Mouse (Mus musculus): ENCODE data around the gene Syp. TPM values are rescaled to one million over a fixed set of nuclear protein-coding genes. Genes with fewer than 3 reads are reported as not detected.

Gene Syp
- total RNA-seq (2021): 1 to 10 TPM in 1 of 2 experiments, under 1 TPM in 1; 0.86 to 1.4 TPM
- long read RNA-seq, experiment 1, partial matches to known transcripts: 0 of 3 reads
- long read RNA-seq, experiment 1, other reads (novel, unspliced or antisense): 1 of 3 reads
- long read RNA-seq, experiment 2, partial matches to known transcripts: 1 of 2 reads
- long read RNA-seq, experiment 2, other reads (novel, unspliced or antisense): 0 of 2 reads

DNA sequence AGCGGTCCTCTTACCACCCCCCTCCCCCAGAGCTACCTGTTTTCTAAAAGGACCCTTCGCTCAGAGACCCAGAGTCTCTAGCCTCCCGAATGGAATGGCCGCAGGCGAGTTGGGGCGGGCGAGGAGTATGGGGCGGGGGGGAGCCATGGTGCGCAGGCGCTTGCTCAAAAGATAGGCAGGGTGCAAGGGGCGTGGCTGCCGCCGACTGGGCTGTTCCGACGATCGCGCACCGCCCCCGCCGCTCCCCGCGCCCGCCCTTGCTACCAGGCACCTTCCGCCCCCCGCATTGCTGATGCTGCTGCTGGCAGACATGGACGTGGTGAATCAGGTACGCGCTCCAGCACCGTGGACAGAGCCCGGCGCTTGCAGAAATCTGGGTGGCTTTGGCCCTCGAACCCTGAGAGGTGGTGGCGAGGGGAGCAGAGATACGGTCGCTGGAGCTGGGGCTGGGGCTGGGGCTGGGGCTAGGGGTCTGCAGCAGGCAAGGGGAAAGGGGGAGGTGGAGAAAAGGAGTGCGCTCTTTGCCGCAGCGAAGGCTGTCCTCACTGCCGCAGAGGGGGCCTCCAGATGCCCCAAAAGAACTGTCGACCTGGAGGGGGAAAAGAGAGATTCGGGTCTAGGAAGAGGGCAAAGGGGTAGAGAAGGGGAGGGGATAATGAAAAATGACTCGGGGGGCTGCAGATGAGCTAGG is at the start of gene Syp:
Gene Syp (plus strand): TSS at position 71 of the 691 bp plus-strand sequence.
- intact Hi-C loops (cut with DNase I; ENCODE audit: low total_unique reads): no loop called here
- DNase-seq: peak; percentile 56

GRCm38 (mm10) chrX:7595371-7595770 is 42.9 kb upstream of the Syp start:
- DNase-seq: no peak
- intact Hi-C loops (cut with DNase I; ENCODE audit: low total_unique reads): no loop called here

GRCm38 (mm10) chrX:7604004-7604403 is 34.3 kb upstream of the Syp start:
- intact Hi-C loops (cut with DNase I; ENCODE audit: low total_unique reads): no loop called here
- DNase-seq: no peak

DNA sequence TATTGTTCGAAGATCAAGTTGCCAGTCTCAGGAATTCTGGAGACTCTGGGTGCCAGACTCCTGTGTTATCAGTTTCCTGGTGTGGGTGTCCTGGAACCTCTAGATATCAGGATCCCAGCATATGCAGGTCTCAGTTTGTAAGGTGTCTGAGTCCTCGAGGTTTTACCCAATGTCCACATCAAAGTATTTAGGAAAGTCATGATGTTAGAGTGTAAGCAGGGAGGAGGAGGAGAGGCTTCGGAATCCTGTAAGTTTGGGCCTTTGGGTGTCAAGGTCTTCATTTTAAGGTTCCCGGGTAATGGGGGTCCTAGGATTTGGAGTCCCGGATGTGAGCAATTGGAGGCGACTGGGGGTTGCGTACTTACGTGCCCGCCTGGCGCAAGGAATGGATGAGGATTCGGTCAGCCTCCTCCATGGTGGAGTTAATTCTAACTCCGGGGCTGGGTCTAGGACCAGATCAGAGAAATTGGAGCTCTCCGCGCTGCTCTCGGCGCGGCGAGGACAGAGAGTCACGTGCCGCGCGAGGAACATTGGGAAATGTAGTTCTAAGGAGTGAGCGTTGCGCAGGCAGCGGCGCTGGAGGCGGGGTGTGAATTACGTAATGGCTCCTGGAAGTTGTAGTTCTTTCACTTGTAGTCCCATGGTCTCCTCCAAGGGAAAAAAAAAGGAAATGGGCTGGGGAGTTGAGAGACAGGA is 33.2 kb upstream of the Syp start, which contains the start of gene Ccdc22:
Gene Ccdc22 (minus strand): TSS at position 639 of the 696 bp plus-strand sequence.
- intact Hi-C loops (cut with DNase I; ENCODE audit: low total_unique reads): no loop called here
- DNase-seq: peak; percentile 82

GRCm38 (mm10) chrX:7605575-7605941 is 32.7 kb upstream of the Syp start:
- DNase-seq: no peak
- intact Hi-C loops (cut with DNase I; ENCODE audit: low total_unique reads): no loop called here

GRCm38 (mm10) chrX:7606783-7607182 is 31.5 kb upstream of the Syp start, which contains the start of gene Cacna1f:
Gene Cacna1f, plus strand, starts transcription at chrX:7607083.
- intact Hi-C loops (cut with DNase I; ENCODE audit: low total_unique reads): no loop called here
- DNase-seq: no peak

- intact Hi-C loops (cut with DNase I; ENCODE audit: low total_unique reads): no loop called here
- DNase-seq: no peak
Observed at GRCm38 (mm10) chrX:7610035-7610434, 28.2 kb upstream of the Syp start.

GRCm38 (mm10) chrX:7610536-7611258 is 27.6 kb upstream of the Syp start:
- no peak for DNase-seq
- intact Hi-C loops (cut with DNase I; ENCODE audit: low total_unique reads): no loop called here

- intact Hi-C loops (cut with DNase I; ENCODE audit: low total_unique reads): no loop called here
- no peak for DNase-seq
Observed at GRCm38 (mm10) chrX:7617889-7618551, 20.3 kb upstream of the Syp start.

GRCm38 (mm10) chrX:7632560-7632959 is 5.7 kb upstream of the Syp start:
- intact Hi-C loops (cut with DNase I; ENCODE audit: low total_unique reads): no loop called here

DNA sequence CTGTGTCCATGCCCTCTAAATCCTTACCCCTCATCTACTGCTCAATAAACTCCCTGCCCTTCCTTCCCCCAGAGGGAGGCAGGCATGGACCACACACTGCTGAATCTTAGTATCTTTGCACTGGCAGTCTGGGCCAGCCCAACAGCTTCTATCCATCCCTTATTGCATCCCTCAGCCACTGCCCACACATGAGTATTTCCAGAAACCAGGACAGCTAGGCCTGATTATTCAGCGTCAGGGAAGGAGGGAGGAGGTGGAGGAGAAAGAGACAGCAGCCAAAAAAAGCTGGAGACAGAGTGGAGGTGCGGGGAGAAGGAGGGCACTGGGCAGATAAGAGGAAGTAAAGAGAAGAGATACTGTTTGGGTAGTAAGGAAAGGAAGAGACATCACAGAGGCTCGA is 3.2 kb upstream of the Syp start:
- intact Hi-C loops (cut with DNase I; ENCODE audit: low total_unique reads): no loop called here
- no peak for DNase-seq

More at GRCm38 (mm10) chrX:7632560-7632959, 5.7 kb upstream of the Syp start:
- no peak for DNase-seq

GRCm38 (mm10) chrX:7639536-7640325 is 1.5 kb downstream of the Syp start:
- intact Hi-C loops (cut with DNase I; ENCODE audit: low total_unique reads): loop anchor here (5.0 kb wide), 1 partner anchor 48 kb away; no protein-coding TSS in a partner anchor
- no peak for DNase-seq

- no peak for DNase-seq
- intact Hi-C loops (cut with DNase I; ENCODE audit: low total_unique reads): loop anchor here (5.0 kb wide), 1 partner anchor 47 kb away; no protein-coding TSS in a partner anchor
Observed at GRCm38 (mm10) chrX:7640785-7641184, 2.5 kb downstream of the Syp start.

GRCm38 (mm10) chrX:7645349-7645748 is 7.1 kb downstream of the Syp start:
- DNase-seq: peak; percentile 70
- intact Hi-C loops (cut with DNase I; ENCODE audit: low total_unique reads): no loop called here

DNA sequence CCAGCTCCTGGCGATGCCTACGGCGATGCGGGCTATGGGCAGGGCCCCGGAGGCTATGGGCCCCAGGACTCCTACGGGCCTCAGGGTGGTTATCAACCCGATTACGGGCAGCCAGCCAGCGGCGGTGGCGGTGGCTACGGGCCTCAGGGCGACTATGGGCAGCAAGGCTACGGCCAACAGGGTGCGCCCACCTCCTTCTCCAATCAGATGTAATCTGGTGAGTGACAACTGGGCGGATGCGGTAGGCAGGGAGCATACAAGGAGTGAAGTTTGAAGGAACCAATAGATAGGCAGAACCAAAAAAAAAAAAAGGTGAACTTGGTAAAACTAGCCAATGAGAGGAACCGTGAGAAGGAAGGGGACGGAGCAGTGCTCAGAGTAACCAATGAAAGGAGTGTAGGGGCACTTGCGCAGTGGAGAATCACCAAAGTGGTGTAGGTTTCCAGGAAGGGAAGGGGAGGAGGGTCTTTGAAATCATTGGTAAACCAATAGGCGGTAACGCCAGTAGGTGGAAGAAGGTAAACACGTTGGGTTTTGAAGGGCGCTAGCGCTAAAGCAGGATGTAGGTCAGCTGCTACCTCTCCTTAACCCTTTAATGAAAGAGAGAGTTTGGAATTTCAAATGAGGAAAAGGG is 10.5 kb downstream of the Syp start:
- intact Hi-C loops (cut with DNase I; ENCODE audit: low total_unique reads): no loop called here
- DNase-seq: peak; percentile 82

- intact Hi-C loops (cut with DNase I; ENCODE audit: low total_unique reads): no loop called here
- peak; percentile 60 for DNase-seq
Observed at GRCm38 (mm10) chrX:7657221-7657639, 19.0 kb downstream of the Syp start, which contains the start of gene Prickle3. Gene Prickle3, plus strand, starts transcription at chrX:7657260.

GRCm38 (mm10) chrX:7658031-7658784 is 19.9 kb downstream of the Syp start:
- DNase-seq: peak; percentile 37
- intact Hi-C loops (cut with DNase I; ENCODE audit: low total_unique reads): no loop called here
